Mouse (Mus musculus) E14TG2a.4 (cell line): Measurements from ENCODE around the gene Dnaic1.

Source experiments
- H3K27me3 ChIP-seq: 2 replicates; pipeline ENCODE4 v1.6.1; 2014; ENCODE audit warnings: low read length, control low read depth; ENCODE audit not compliant: insufficient read depth
- H3K36me3 ChIP-seq: 2 replicates; pipeline ENCODE4 v1.6.1; 2014; ENCODE audit warnings: low read length, control low read depth; ENCODE audit not compliant: insufficient read depth
- H3K4me1 ChIP-seq: replicated peaks from 2 replicates; pipeline ENCODE4 v1.6.1; 2014; ENCODE audit warnings: low read depth, low read length, control low read depth
- H3K4me3 ChIP-seq: replicated peaks from 2 replicates; pipeline ENCODE4 v1.5.1; 2014; ENCODE audit warnings: mild to moderate bottlenecking, low read length
- H3K9me3 ChIP-seq: 2 replicates; pipeline ENCODE4 v1.6.1; 2014; ENCODE audit warnings: low read length, control low read depth
- CTCF ChIP-seq: conservative IDR thresholded peaks from 2 replicates; pipeline ENCODE4 v1.5.1; 2014; ENCODE audit warnings: low read length
- NANOG ChIP-seq: IDR thresholded peaks from 2 replicates; pipeline ENCODE4 v1.6.1; 2014; ENCODE audit warnings: borderline replicate concordance, low read length, mixed read lengths
- POU5F1 ChIP-seq: IDR thresholded peaks from 2 replicates; pipeline ENCODE4 v1.6.1; 2014; ENCODE audit warnings: low read length, borderline replicate concordance

Dnaic1 gene

DNA sequence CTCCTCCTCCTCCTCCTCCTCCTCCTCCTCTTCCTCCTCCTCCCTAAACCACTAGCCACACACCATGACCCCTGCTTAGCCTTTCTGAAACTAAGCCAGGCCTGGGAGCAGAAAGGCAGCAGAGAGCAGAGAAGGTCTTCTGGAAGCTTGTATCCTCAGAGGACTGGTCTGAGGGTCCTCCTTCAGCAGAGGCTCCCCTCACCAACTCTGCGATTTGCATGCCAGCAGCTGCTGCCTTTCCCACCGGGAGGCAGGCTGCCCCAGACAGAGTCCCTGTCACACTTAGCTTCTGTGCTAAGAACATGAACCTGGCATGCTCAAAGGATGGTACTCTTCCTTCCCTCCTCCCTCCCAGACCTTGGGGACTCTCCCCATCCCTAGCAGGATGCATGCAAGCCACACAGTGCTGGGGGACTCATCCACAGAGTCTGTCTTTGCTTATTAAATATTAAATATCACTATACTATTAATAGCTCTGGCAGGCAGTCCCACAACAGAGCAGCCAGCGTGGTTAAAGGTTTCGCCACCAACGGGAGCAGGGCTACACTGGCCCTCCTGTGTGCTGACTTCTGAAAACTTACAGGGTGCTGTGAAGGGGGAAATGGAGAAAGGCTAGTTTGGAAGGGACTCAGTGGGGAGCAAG, 13.1 kb upstream of the Dnaic1 start:
- H3K4me3 ChIP-seq, result no peak overlapping the region
- H3K9me3 ChIP-seq, result no peaks in the 10 kb centered on the region
- TF ChIP-seq NANOG (no peak), POU5F1 (no peak), CTCF (no peak)
- H3K36me3 ChIP-seq, result no peaks in the 10 kb centered on the region
- peaks cover 16% of the 10 kb centered on the region for H3K4me1 ChIP-seq
- H3K27me3 ChIP-seq, result no peaks in the 10 kb centered on the region

DNA sequence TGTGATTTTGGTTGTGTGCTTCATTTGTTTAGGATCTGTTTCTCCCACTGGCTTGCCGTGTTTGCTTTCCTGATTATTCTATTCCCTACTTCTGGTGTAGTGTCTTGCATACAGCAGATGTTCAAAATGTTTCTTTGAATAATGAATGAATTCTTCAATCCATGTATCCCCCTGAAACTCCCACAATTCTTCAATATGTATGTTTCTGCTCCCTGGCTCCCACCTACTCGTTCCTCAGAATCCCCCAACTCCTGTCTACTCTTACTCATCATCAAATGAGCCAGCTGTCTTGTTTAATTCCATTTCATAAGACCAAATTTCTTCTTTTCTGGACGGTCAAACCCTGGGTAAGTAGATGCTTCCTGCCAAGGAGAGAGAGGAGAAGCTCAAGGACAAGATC, 12.5 kb upstream of the Dnaic1 start:
- Histone ChIP-seq H3K9me3 (no peaks in the 10 kb centered on the region), H3K4me1 (peaks cover 16% of the 10 kb centered on the region), H3K36me3 (no peaks in the 10 kb centered on the region), H3K27me3 (no peaks in the 10 kb centered on the region), H3K4me3 (no peak overlapping the region)
- no peak for TF ChIP-seq POU5F1
- no peak for TF ChIP-seq CTCF
- no peak for TF ChIP-seq NANOG

DNA sequence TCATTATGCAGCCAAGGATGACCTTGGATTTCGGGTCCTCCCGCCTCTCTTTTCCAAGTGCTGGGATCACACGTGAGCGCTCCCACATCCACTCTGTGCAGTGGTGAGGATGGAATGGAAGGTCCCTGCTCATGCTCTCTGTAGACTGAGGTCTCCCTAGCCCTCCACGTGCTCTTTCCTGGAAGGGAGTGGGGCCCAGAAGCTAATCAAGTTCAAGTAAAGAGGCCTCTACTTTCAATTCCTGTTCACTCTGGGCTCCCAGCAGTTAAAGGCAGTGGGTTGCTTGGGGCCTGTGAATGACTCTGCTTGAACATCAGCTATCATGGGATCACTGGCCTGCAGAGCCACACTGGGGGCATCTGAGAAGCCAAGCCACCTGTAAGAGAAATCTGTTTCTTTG, 6.3 kb upstream of the Dnaic1 start:
- no peak overlapping the region for H3K4me3 ChIP-seq
- no peak for TF ChIP-seq POU5F1
- TF ChIP-seq NANOG, result no peak
- no peak for TF ChIP-seq CTCF
- H3K36me3 ChIP-seq, result no peaks in the 10 kb centered on the region
- H3K27me3 ChIP-seq, result peaks cover 16% of the 10 kb centered on the region
- no peaks in the 10 kb centered on the region for H3K9me3 ChIP-seq
- peaks cover 16% of the 10 kb centered on the region for H3K4me1 ChIP-seq

- Histone ChIP-seq H3K36me3 (no peaks in the 10 kb centered on the region), H3K27me3 (peaks cover 35% of the 10 kb centered on the region), H3K4me3 (no peak overlapping the region), H3K9me3 (no peaks in the 10 kb centered on the region), H3K4me1 (peaks cover 28% of the 10 kb centered on the region)
- no peak for TF ChIP-seq NANOG
- no peak for TF ChIP-seq POU5F1
- no peak for TF ChIP-seq CTCF
These were observed 3.5 kb upstream of the Dnaic1 start for GRCm38 (mm10) chr4:41566123-41566522.

DNA sequence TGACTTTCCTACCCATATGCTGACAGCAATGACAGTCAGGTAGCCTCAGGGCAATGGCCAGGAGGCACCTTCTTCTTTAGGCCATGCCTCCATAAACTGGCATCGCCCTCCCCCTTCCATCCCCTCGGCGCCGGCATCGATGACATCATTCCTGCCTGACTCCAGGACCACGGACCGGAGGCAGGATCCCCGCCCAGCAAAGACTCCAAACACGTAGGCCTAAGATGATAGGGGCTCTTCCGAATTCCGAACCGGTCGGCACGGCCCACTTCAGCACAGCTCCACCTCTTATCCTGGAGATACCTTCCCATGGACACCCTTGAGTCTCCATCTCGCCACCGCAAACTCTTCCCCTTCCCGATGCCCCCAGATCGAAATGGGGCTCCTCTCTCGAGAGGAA, 1.3 kb upstream of the Dnaic1 start:
- Histone ChIP-seq H3K36me3 (no peaks in the 10 kb centered on the region), H3K4me3 (peak overlapping the region; percentile 91), H3K4me1 (peaks cover 28% of the 10 kb centered on the region), H3K27me3 (peaks cover 45% of the 10 kb centered on the region), H3K9me3 (no peaks in the 10 kb centered on the region)
- TF ChIP-seq NANOG, result no peak
- no peak for TF ChIP-seq CTCF
- TF ChIP-seq POU5F1, result no peak

GRCm38 (mm10) chr4:41568682-41569410, 729 bp upstream of the Dnaic1 start:
- H3K9me3 ChIP-seq, result no peaks in the 10 kb centered on the region
- peak overlapping the region; percentile 91 for H3K4me3 ChIP-seq
- no peak for TF ChIP-seq NANOG
- TF ChIP-seq CTCF, result no peak
- TF ChIP-seq POU5F1, result no peak
- H3K4me1 ChIP-seq, result peaks cover 28% of the 10 kb centered on the region
- H3K36me3 ChIP-seq, result no peaks in the 10 kb centered on the region
- H3K27me3 ChIP-seq, result peaks cover 45% of the 10 kb centered on the region

- Histone ChIP-seq H3K27me3 (peaks cover 48% of the 10 kb centered on the region), H3K4me1 (peaks cover 21% of the 10 kb centered on the region), H3K36me3 (no peaks in the 10 kb centered on the region), H3K9me3 (no peaks in the 10 kb centered on the region), H3K4me3 (no peak overlapping the region)
- TF ChIP-seq POU5F1 (no peak), NANOG (no peak), CTCF (no peak)
These were observed 1.9 kb downstream of the Dnaic1 start for GRCm38 (mm10) chr4:41571490-41571889.

DNA sequence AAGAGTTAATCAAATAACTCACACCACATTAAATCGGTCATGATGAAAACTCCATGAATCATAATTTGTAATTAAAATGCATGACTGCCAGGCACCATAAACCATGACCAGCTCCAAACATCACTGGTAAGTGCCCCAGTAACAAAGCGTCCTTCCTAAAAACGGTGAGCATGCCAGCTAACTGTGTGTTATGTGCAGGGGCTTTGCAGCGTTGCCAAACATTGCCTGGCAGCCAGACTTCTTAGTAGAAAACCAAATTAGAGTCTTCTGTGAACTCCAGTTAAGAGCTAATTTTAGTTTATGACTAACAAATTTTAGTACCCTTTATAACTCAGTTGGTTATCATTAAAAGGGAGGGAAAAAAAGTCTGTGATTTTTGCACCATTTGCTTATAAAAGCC, 3.9 kb downstream of the Dnaic1 start:
- H3K36me3 ChIP-seq, result no peaks in the 10 kb centered on the region
- no peak overlapping the region for H3K4me3 ChIP-seq
- peaks cover 30% of the 10 kb centered on the region for H3K27me3 ChIP-seq
- H3K4me1 ChIP-seq, result peaks cover 10% of the 10 kb centered on the region
- no peaks in the 10 kb centered on the region for H3K9me3 ChIP-seq
- TF ChIP-seq NANOG, result no peak
- TF ChIP-seq CTCF, result no peak
- TF ChIP-seq POU5F1, result no peak
